Mouse (Mus musculus) NIH3T3 (cell line): ENCODE data around the gene Gpat2.

Source experiments
- DNase-seq: peaks from one replicate; pipeline ENCODE4 v3.0.0-alpha.2; 2012; ENCODE audit warnings: low read depth

Gpat2 gene

DNA sequence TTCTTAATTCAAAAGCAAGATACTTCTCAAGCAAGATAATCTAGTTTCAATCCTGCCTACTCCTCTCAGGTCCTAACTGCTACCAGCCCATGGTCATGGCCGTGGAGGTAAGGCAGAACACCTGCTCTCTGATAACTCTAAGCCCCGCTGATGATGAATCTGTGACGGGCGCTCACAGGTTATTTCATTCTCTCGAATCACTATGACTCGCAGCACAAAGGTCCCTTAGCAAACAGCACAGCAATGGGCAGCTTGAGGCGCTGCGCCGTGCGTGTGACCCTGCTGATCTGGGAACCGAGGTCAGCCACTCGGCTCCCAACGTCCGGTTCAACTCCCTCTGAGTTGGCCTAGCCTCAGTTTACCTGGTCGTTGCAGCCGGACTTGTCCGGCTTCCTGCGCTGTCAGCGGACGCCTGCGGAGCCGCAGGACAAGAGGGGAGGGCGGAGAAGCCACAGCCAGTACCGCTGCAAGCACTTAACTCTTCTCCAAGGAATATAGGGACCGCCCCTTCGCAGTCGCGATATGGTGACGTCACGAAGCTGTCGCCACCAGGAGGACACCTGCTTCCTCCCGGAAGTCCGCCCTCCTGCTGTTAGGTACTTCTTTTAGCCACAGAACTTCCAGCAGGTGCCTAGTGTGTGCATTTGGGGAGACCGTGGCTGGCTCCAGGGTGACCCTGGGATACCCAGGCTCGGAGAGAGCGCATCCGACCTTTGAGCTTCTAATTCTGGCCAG is 19.2 kb downstream of the Gpat2 start, which contains the start of gene Fahd2a:
TSS of gene Fahd2a (minus strand) at position 511 of the 735 bp plus-strand sequence.
- peak; percentile 84 for DNase-seq

GRCm38 (mm10) chr2:127446847-127447246 is 21.8 kb downstream of the Gpat2 start:
- DNase-seq, result no peak

- no peak for DNase-seq
Measured at GRCm38 (mm10) chr2:127449691-127450090, 24.7 kb downstream of the Gpat2 start.

DNA sequence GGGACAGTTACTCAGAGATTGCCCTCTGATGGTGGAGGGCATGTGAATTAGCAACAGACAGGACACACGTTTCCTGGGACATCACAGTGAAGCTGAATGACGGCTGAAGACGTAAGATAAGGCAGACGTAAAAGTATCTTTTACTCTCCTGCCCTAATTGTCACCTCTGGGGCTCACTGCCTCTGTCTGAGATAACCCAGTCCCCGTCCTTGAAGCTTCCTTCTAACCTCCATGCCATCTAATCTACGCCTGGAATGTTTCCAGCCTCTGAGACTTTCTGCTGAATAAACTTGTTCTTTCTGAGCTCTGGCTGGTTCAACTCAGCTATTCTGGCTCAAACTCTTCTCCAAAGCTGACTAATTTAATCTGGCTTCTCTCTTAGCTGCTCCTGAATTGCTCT is 26.7 kb downstream of the Gpat2 start:
- no peak for DNase-seq

GRCm38 (mm10) chr2:127453141-127453540 is 28.1 kb downstream of the Gpat2 start:
- DNase-seq, result no peak

DNA sequence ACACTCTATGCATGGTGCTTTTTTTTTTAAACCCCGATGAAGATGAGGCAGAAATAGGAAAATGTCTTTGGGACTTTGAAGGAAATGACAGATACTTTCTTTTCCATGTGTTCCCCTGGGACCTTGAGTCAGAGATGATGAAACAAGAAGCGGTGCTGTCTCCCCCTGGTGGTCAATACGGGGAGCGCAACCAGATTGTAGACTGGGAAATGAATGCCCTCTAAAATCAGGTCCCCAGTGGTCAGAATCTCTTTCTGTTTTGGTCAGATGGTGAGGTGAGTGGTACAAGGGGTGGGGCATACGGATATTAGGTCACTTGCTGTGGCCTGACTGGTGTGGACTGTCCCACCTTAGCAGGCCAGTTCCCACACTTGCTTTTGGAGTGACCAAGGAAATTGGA is 28.8 kb downstream of the Gpat2 start:
- DNase-seq, result peak; percentile 87

DNA sequence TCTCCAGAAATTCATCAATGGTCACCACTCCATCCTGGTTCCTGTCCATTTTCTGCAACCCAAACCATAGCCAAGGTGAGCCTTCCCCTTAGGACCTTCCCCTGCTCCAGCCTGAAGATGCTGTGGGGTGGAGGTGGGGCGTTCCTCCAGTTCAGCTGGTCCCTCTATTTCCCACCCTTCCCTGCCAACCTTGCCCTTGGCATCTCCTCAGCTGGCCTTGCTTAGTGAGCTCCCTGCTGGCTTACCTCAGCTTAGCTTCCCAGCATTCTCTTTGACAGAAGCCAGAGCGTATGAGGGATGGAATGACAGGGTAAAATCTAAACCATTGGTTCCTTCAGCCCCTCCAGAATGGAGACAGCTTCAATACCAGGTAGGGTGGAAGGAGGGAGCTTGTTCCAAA is 34.3 kb downstream of the Gpat2 start:
- no peak for DNase-seq

- peak; percentile 51 for DNase-seq
Measured at GRCm38 (mm10) chr2:127461351-127461750, 36.4 kb downstream of the Gpat2 start.

- peak; percentile 75 for DNase-seq
Measured at GRCm38 (mm10) chr2:127462314-127462713, 37.3 kb downstream of the Gpat2 start.

DNA sequence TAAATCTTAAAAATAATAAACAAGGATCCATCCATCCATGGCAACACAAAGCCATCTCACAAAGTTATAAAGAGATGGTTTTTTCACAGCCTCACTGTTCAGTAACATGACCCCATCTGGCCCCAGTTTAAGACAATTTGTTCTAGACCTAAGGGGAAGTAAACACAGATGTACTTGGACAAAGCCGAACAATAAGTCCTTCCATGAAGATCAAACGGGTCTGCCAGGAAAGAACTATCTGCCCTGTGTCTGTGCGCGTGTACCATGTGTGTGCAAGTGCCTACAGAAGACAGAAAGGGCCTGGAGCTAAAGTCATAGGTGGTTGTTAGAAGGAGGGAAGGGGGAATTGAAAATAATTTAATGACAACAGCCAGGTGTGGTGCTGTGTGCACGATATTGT is 45.2 kb downstream of the Gpat2 start:
- DNase-seq, result no peak

GRCm38 (mm10) chr2:127470661-127471060 is 45.7 kb downstream of the Gpat2 start:
- no peak for DNase-seq

GRCm38 (mm10) chr2:127471281-127471680 is 46.3 kb downstream of the Gpat2 start:
- no peak for DNase-seq

DNA sequence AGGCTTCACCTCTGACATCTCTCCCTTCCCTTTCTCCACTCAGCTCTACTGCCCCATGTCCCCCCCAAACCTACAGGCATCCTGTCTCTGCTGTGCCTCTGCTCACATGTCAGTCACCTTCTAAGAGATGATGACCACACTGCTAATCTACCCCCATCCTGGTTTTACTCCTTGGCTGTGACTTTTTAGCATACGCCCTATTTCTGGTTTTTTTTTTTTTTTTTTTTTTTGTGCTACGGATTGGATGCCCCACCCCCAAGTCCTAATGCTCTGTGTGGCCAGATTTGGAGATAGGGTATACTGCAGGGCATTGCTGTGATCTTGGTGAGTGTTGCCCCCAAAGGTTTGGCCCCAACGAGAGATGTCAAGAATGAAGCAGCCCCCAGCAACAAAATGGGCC is 47.3 kb downstream of the Gpat2 start:
- no peak for DNase-seq

DNA sequence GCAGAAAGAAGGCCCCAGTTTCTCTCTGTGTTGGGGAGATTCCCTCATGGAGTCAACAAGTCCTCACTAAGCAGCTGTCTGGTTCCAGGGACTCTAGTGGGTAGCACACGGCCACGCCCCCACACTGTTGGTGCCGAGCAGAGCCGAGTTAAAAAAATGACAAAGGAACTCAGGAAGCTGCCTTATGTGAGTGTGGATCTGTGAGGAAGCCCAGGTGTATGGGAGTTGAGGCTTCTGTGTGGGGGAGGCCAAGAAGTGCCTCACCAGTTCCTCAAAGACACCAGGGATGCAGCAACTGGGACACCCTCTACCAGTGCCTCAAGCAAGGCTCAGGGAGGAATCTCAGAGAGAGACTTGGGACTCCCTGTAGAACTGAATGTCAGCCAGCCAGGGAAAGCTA is 54.2 kb downstream of the Gpat2 start:
- no peak for DNase-seq

GRCm38 (mm10) chr2:127479763-127480162 is 54.8 kb downstream of the Gpat2 start:
- DNase-seq, result no peak

DNA sequence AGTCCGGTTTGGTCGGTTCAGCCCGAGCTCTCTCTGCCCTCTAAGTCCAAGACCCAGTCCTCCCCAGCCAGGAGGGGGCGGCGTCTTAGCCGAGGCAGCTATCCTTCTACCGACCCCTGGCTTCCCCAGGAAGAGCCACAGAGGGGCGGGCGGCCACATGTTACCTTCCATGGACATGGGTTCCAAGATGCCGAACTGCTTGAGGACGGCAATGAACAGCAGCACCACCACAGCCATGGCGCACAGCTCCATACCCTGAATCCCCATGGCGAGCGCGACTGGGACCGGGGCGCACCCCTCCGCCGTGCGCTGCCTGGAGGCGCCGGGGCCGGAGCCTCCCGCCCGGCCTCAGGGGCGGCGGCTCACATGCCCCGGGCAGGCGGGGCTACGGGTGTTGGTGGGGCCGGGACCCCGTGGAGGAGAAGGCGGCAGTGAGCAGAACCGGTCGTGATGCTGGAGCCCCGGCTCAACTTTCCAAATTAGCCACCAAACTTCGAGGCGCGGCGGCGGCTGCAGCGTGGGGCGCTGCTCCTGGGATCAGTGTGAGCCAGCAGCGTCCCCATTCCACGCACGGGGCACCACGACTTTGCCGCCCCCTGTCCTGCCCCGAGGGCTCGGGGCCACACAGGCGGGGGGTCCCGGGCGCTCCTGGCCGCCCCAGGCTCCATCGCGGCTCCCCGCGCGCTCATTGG is 57.0 kb downstream of the Gpat2 start:
- no peak for DNase-seq

GRCm38 (mm10) chr2:127482533-127482911 is 57.5 kb downstream of the Gpat2 start:
- DNase-seq, result peak; percentile 58

DNA sequence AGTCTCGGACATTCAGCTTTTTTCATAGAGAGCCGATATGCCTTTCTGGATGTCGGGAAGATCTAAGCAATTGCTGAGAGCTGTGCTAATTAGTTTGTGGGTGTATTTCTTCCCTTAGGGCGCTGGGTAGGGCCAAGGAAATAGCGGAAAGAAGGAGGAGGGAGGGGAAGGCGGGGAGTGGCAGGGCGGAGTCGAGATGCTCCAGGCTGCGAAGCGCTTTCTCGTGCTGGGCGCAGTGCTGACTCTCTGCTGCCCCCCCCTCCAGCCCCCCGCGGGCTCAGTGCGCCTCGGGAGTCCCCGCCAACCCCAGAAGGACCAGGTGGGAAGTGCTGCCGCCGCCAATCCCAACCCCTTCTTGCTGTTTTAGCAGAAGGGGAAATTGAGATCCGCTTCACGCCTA is 58.0 kb downstream of the Gpat2 start:
- DNase-seq, result no peak

- DNase-seq, result peak; percentile 27
Measured at GRCm38 (mm10) chr2:127484476-127485170, 59.6 kb downstream of the Gpat2 start.
